16 mouse cellular contexts compared by ENCODE assay signal in genomic region chr8:56621093-56621492, GRCm38 (mm10).
DNase-seq lines count a peak whose midpoint lies in the region; ATAC-seq lines count a peak whose summit lies in the region.
"Had no signal": no experiment of that assay in that cellular context is flagged by ENCODE, and none has a peak within 500 bp of the region (broad histone marks: within the 10 kb centered on the region; RNA-seq: fewer than 3 reads in every experiment).

No protein-coding gene starts in this region.

- H3K36me3 ChIP-seq in heart, embryonic 11.5 days (ENCODE audit: control insufficient read depth, insufficient read depth, low read length): no peaks in the 10 kb centered on the region
- H3K36me3 ChIP-seq in megakaryocyte, embryonic 14.5 days (replicated peaks; ENCODE audit: low read length): no peaks in the 10 kb centered on the region
- H3K36me3 ChIP-seq in intestine, embryonic 16.5 days (ENCODE audit: control insufficient read depth, insufficient read depth, low read length): no peaks in the 10 kb centered on the region
- no peaks in the 10 kb centered on the region for H3K36me3 ChIP-seq in liver, embryonic 16.5 days (ENCODE audit: control insufficient read depth, insufficient read depth)
- no peaks in the 10 kb centered on the region for H3K36me3 ChIP-seq in neural tube, embryonic 15.5 days
- H3K36me3 ChIP-seq: limb, embryonic 15.5 days had no signal

- H3K4me1 ChIP-seq in heart, embryonic 11.5 days (ENCODE audit: control insufficient read depth, insufficient read depth, low read length): peaks cover 35% of the 10 kb centered on the region
- H3K4me1 ChIP-seq in megakaryocyte, embryonic 14.5 days: peaks cover 35% of the 10 kb centered on the region
- H3K4me1 ChIP-seq in intestine, embryonic 16.5 days (ENCODE audit: control insufficient read depth, insufficient read depth, low read length): peaks cover 18% of the 10 kb centered on the region
- H3K4me1 ChIP-seq in liver, embryonic 16.5 days (ENCODE audit: control insufficient read depth, low read depth, low read length): peaks cover 2% of the 10 kb centered on the region
- H3K4me1 ChIP-seq in neural tube, embryonic 15.5 days: peaks cover 25% of the 10 kb centered on the region

- H3K9ac ChIP-seq in heart, embryonic 11.5 days (ENCODE audit: low read depth, low read length): peak overlapping the region; percentile 46; the same call in 1 of the 2 replicates
- H3K9ac ChIP-seq in intestine, embryonic 16.5 days (ENCODE audit: low read depth, low read length): no peak overlapping the region
- H3K9ac ChIP-seq in liver, embryonic 16.5 days (ENCODE audit: low read depth, low read length): no peak overlapping the region
- no peak overlapping the region for H3K9ac ChIP-seq in neural tube, embryonic 15.5 days (replicated peaks)
- H3K9ac ChIP-seq: forebrain, postnatal 0 days; limb, embryonic 15.5 days had no signal

- peak overlapping the region; percentile 64 for H3K4me2 ChIP-seq in heart, embryonic 11.5 days
- H3K4me2 ChIP-seq in intestine, embryonic 16.5 days (ENCODE audit: low read depth, low read length): 0 out of 2 replicates have a peak overlapping the region, but pooled peaks have one; percentile 32
- H3K4me2 ChIP-seq in liver, embryonic 16.5 days (ENCODE audit: low read depth, low read length): 0 out of 2 replicates have a peak overlapping the region, but pooled peaks have one; percentile 24
- no peak overlapping the region for H3K4me2 ChIP-seq in neural tube, embryonic 15.5 days
- H3K4me2 ChIP-seq: limb, embryonic 15.5 days had no signal

- DNase-seq in heart, postnatal 14 days: no peak
- DNase-seq in thymus, postnatal 14 days: no peak
- DNase-seq: cerebellum, adult 11-12 months; cerebellum, postnatal 36 days; forebrain, postnatal 0 days; kidney, adult 11 months; kidney, postnatal 10 days; lung, postnatal 36 days had no signal

- H3K9me3 ChIP-seq in heart, embryonic 11.5 days (replicated peaks; ENCODE audit: control insufficient read depth, low read length): no peaks in the 10 kb centered on the region
- H3K9me3 ChIP-seq in megakaryocyte, embryonic 14.5 days: no peaks in the 10 kb centered on the region
- no peaks in the 10 kb centered on the region for H3K9me3 ChIP-seq in intestine, embryonic 16.5 days (ENCODE audit: control insufficient read depth, low read length)
- no peaks in the 10 kb centered on the region for H3K9me3 ChIP-seq in liver, embryonic 16.5 days (replicated peaks; ENCODE audit: control insufficient read depth, low read length)
- H3K9me3 ChIP-seq in neural tube, embryonic 15.5 days (replicated peaks): no peaks in the 10 kb centered on the region
- H3K9me3 ChIP-seq: limb, embryonic 15.5 days had no signal

- WGBS in heart, embryonic 11.5 days (ENCODE audit: insufficient replicate concordance): 13% methylated on average over 4 of the region's 4 CpGs
- WGBS in intestine, embryonic 16.5 days: 45% methylated on average over 4 of the region's 4 CpGs
- 17% methylated on average over 4 of the region's 4 CpGs for WGBS in liver, embryonic 16.5 days (ENCODE audit: insufficient replicate concordance)
- 27% methylated on average over 4 of the region's 4 CpGs for WGBS in neural tube, embryonic 15.5 days

- no peaks in the 10 kb centered on the region for H3K27me3 ChIP-seq in heart, embryonic 11.5 days (ENCODE audit: control insufficient read depth, insufficient read depth, low read length)
- H3K27me3 ChIP-seq in megakaryocyte, embryonic 14.5 days (replicated peaks): peaks cover 52% of the 10 kb centered on the region
- peaks cover 6% of the 10 kb centered on the region; the same call in 1 of the 2 replicates for H3K27me3 ChIP-seq in intestine, embryonic 16.5 days (replicated peaks; ENCODE audit: control insufficient read depth, insufficient read depth, low read length)
- peaks cover 36% of the 10 kb centered on the region for H3K27me3 ChIP-seq in liver, embryonic 16.5 days (ENCODE audit: control insufficient read depth, insufficient read depth, low read depth, low read length)
- H3K27me3 ChIP-seq in neural tube, embryonic 15.5 days (replicated peaks): peaks cover 35% of the 10 kb centered on the region

- 0 out of 2 replicates have a peak overlapping the region, but pooled peaks have one; percentile 22 for H3K27ac ChIP-seq in heart, embryonic 11.5 days (ENCODE audit: low read depth, low read length)
- H3K27ac ChIP-seq in intestine, embryonic 16.5 days (ENCODE audit: low read length): no peak overlapping the region
- no peak overlapping the region for H3K27ac ChIP-seq in liver, embryonic 16.5 days (ENCODE audit: low read length)
- no peak overlapping the region for H3K27ac ChIP-seq in neural tube, embryonic 15.5 days (replicated peaks)
- H3K27ac ChIP-seq: limb, embryonic 15.5 days had no signal

- peak overlapping the region; percentile 23 for H3K4me3 ChIP-seq in heart, embryonic 11.5 days (ENCODE audit: low read depth, low read length)
- peak overlapping the region; percentile 86 for H3K4me3 ChIP-seq in megakaryocyte, embryonic 14.5 days (replicated peaks)
- no peak overlapping the region for H3K4me3 ChIP-seq in intestine, embryonic 16.5 days (ENCODE audit: low read length)
- no peak overlapping the region for H3K4me3 ChIP-seq in liver, embryonic 16.5 days (ENCODE audit: low read depth, low read length)
- H3K4me3 ChIP-seq in neural tube, embryonic 15.5 days (replicated peaks): no peak overlapping the region
- H3K4me3 ChIP-seq: erythroblast, embryonic 14.5 days; limb, embryonic 15.5 days had no signal

- intact Hi-C loops in heart, postnatal 14 days (cut with DNase I): no loop called here

- no peak for ATAC-seq in heart, embryonic 11.5 days (replicated peaks; ENCODE audit: insufficient number of reproducible peaks, low FRiP score, low TSS enrichment)
- no peak for ATAC-seq in megakaryocyte, adult 5-6 weeks (ENCODE audit: poor library complexity, severe bottlenecking)
- ATAC-seq in intestine, embryonic 16.5 days: no peak
- no peak for ATAC-seq in liver, embryonic 16.5 days (ENCODE audit: low read depth)
- ATAC-seq in neural tube, embryonic 15.5 days (ENCODE audit: low FRiP score): no peak
- ATAC-seq: forebrain, postnatal 0 days had no signal

Comparison
In these comparisons a context has a peak if more than half of its experiments do, and no peak if none do; other contexts are left out.
1. H3K4me3 ChIP-seq: peak in heart, embryonic 11.5 days (single experiment) and megakaryocyte, embryonic 14.5 days (single experiment); none in intestine, embryonic 16.5 days (single experiment), liver, embryonic 16.5 days (single experiment) and neural tube, embryonic 15.5 days (single experiment).